ENCODE assay signal across 26 mouse cellular contexts in the genomic region with DNA sequence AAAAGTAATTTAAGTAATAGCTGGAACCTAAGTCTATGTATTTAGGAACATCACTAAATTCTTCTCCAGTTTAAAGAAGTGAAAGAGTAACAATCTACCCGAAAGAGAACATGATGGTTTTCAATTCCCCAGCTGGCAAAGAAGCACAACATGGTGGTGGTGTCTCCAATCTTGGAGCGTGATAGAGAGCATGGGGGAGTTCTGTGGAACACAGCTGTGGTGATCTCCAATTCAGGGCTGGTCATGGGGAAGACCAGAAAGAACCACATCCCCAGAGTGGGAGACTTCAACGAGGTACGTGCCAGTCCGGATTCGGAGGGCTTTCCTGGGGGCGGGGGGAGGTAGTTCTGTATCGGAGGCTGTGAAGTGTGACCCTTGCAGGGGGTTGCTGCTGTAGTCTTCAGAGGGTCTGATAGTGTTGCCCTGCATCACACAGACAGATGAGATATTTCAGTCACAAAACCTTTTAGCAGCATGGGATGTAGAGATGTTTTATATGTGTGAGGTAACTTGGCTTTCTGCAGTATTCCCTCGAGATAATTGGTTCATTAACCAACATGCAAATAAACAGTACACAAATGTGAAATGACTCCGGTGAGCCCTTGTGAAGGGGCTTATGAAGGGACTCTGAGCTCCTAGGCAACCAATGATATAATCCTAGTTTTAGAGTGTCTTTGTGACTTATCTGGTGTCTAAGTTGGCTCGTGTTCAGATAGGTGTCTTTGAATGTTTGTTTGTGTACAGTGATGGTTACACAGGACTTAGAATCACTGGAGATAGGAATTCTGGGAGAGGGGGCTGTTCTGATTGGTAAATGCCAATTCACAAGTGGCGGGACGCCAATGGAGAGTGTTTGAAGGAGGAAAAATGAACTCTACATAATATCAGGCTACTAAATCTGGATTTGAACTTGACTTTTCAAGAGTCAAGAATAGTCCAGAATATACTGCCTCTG. TPM values are rescaled to one million over a fixed set of nuclear protein-coding genes. Genes with fewer than 3 reads are reported as not detected.
DNase-seq lines count a peak whose midpoint lies in the region; ATAC-seq and TF ChIP-seq lines count a peak whose summit lies in the region.
"Had no signal": no experiment of that assay in that cellular context is flagged by ENCODE, and none has a peak within 500 bp of the region (broad histone marks: within the 10 kb centered on the region; RNA-seq: fewer than 3 reads in every experiment).

No protein-coding gene starts in this region.

- DNase-seq in spleen, adult 2 months (ENCODE audit: low read depth in 1 of 2, low spot score in 2 of 2) = no peak
- DNase-seq in spleen, adult 12 weeks (ENCODE audit: low spot score) = no peak
- DNase-seq in large intestine, adult 2 months (ENCODE audit: low read depth, low spot score) = peak; percentile 31
- DNase-seq in ovary, postnatal 36 days (ENCODE audit: low spot score) = no peak
- DNase-seq in layer of hippocampus, adult 11-12 months (ENCODE audit: low spot score) = no peak
- no peak for DNase-seq in lung, postnatal 0 days (ENCODE audit: low spot score)
- DNase-seq: adrenal gland, postnatal 25 days; cerebellum, adult 9-10 months; gastrocnemius, adult 2 months; heart, postnatal 36 days; lung, adult 18-20 months; lung, postnatal 14 days; right cerebral cortex, postnatal 4 days; thymus, adult 18-20 months; thymus, postnatal 36 days had no signal

- whole genome bisulfite sequencing in spleen, adult 2 months = 71% methylated on average over 13 of the region's 13 CpGs
- WGBS in large intestine, adult 2 months = 66% methylated on average over 13 of the region's 13 CpGs
- 67% methylated on average over 13 of the region's 13 CpGs for WGBS in liver, embryonic 15.5 days (ENCODE audit: insufficient replicate concordance)
- 63% methylated on average over 13 of the region's 13 CpGs for WGBS in lung, postnatal 0 days

- no peak overlapping the region for H3K4me3 ChIP-seq in spleen, adult 2 months (ENCODE audit: extremely low read depth, insufficient read depth, insufficient read length)
- no peak overlapping the region for H3K4me3 ChIP-seq in liver, embryonic 15.5 days (replicated peaks)
- no peak overlapping the region for H3K4me3 ChIP-seq in lung, postnatal 0 days (ENCODE audit: low read depth, low read length)
- H3K4me3 ChIP-seq: gastrocnemius, adult 2 months; heart, embryonic 15.5 days; layer of hippocampus, adult 2 months; limb, embryonic 10.5 days; midbrain, embryonic 13.5 days; myocyte; neural tube, embryonic 13.5 days had no signal

- no peak for TF ChIP-seq CTCF in spleen, adult 2 months (IDR thresholded peaks at IDR 0.05; ENCODE audit: extremely low read depth, insufficient read depth, insufficient read length, insufficient replicate concordance)
- TF ChIP-seq CTCF in lung, postnatal 0 days (IDR thresholded peaks at IDR 0.05) = no peak

- no peak overlapping the region for H3K9ac ChIP-seq in liver, embryonic 15.5 days
- H3K9ac ChIP-seq in lung, postnatal 0 days (replicated peaks; ENCODE audit: low read depth) = no peak overlapping the region
- H3K9ac ChIP-seq: heart, embryonic 15.5 days; hindbrain, embryonic 14.5 days; midbrain, embryonic 13.5 days; neural tube, embryonic 13.5 days had no signal

- no peaks in the 10 kb centered on the region for H3K9me3 ChIP-seq in liver, embryonic 15.5 days (replicated peaks)
- H3K9me3 ChIP-seq in lung, postnatal 0 days (ENCODE audit: low read length) = no peaks in the 10 kb centered on the region
- H3K9me3 ChIP-seq: heart, embryonic 15.5 days; limb, embryonic 10.5 days; midbrain, embryonic 13.5 days had no signal

- H3K36me3 ChIP-seq in spleen, adult 2 months (ENCODE audit: control insufficient read depth, insufficient read depth, low read length) = no peaks in the 10 kb centered on the region
- 0 out of 2 replicates have a peak, but pooled peaks cover 5% of the 10 kb centered on the region for H3K36me3 ChIP-seq in liver, embryonic 15.5 days (replicated peaks)
- no peaks in the 10 kb centered on the region for H3K36me3 ChIP-seq in lung, postnatal 0 days (ENCODE audit: insufficient read depth, low read length)
- H3K36me3 ChIP-seq: heart, embryonic 15.5 days; limb, embryonic 10.5 days; midbrain, embryonic 13.5 days; neural tube, embryonic 13.5 days had no signal

- ATAC-seq in liver, embryonic 15.5 days (ENCODE audit: insufficient read depth) = peak; percentile 30; the same call in 1 of the 2 replicates
- no peak for ATAC-seq in lung, postnatal 0 days
- ATAC-seq: forebrain, embryonic 14.5 days; inflammation-experienced regulatory T-cells, adult 6 months; midbrain, embryonic 13.5 days had no signal

- peaks cover 24% of the 10 kb centered on the region for H3K4me1 ChIP-seq in spleen, adult 2 months (ENCODE audit: control insufficient read depth, insufficient read depth, insufficient read length)
- H3K4me1 ChIP-seq in liver, embryonic 15.5 days (replicated peaks) = peaks cover 7% of the 10 kb centered on the region; the same call in 1 of the 2 replicates
- no peaks in the 10 kb centered on the region for H3K4me1 ChIP-seq in lung, postnatal 0 days (ENCODE audit: insufficient read depth, low read depth, low read length)
- H3K4me1 ChIP-seq: limb, embryonic 10.5 days; midbrain, embryonic 13.5 days; neural tube, embryonic 13.5 days had no signal

- no peaks in the 10 kb centered on the region for H3K27me3 ChIP-seq in spleen, adult 2 months (ENCODE audit: control insufficient read depth, insufficient read depth, low read length)
- H3K27me3 ChIP-seq in liver, embryonic 15.5 days = no peaks in the 10 kb centered on the region
- no peaks in the 10 kb centered on the region for H3K27me3 ChIP-seq in lung, postnatal 0 days (replicated peaks; ENCODE audit: insufficient read depth, low read length)
- H3K27me3 ChIP-seq: heart, embryonic 15.5 days; midbrain, embryonic 13.5 days; neural tube, embryonic 13.5 days had no signal

- H3K4me2 ChIP-seq in liver, embryonic 15.5 days = no peak overlapping the region
- no peak overlapping the region for H3K4me2 ChIP-seq in lung, postnatal 0 days (replicated peaks; ENCODE audit: low read depth, low read length)
- H3K4me2 ChIP-seq: heart, embryonic 15.5 days; hindbrain, embryonic 14.5 days; midbrain, embryonic 13.5 days; neural tube, embryonic 13.5 days had no signal

- TF ChIP-seq POLR2A in spleen, adult 2 months (IDR thresholded peaks at IDR 0.05; ENCODE audit: low read depth, low read length) = no peak

- H3K27ac ChIP-seq in spleen, adult 2 months (ENCODE audit: insufficient read depth, low read length) = peak overlapping the region; percentile 88
- peak overlapping the region; percentile 65 for H3K27ac ChIP-seq in liver, embryonic 15.5 days (replicated peaks)
- no peak overlapping the region for H3K27ac ChIP-seq in lung, postnatal 0 days (ENCODE audit: low read length)
- H3K27ac ChIP-seq: gastrocnemius, adult 2 months; heart, embryonic 15.5 days; hindbrain, embryonic 14.5 days; kidney, postnatal 0 days; layer of hippocampus, adult 2 months; limb, embryonic 10.5 days; midbrain, embryonic 13.5 days; neural tube, embryonic 13.5 days had no signal

- TF ChIP-seq EP300 in lung, postnatal 0 days (IDR thresholded peaks at IDR 0.05) = no peak

RNA-seq across cellular contexts. Expression of a gene that starts 27.4 kb away (rescaled TPM):
- 0.74 and 1.3 TPM in 2 replicates for polyA plus RNA-seq in spleen, adult 2 months (2012; rRNA removed)
- 1.1 and 1.3 TPM in 2 replicates for polyA plus RNA-seq in large intestine, adult 2 months (2012; rRNA removed)
- polyA plus RNA-seq in liver, embryonic 15.5 days (2015; fragmentation: Nextera tagmentation; extraction: Ambion mirVana) = 28.0 and 32.6 TPM in 2 replicates
- 0.27 and 0.33 TPM in 2 replicates for polyA plus RNA-seq in lung, postnatal 0 days (2015; fragmentation: Nextera tagmentation; extraction: Ambion mirVana)
- polyA plus RNA-seq: limb, embryonic 10.5 days; midbrain, embryonic 13.5 days; neural tube, embryonic 13.5 days had no signal

Comparison
In these comparisons a context has a peak if more than half of its experiments do, and no peak if none do; other contexts are left out.
1. RNA of a gene that starts 27.4 kb away (polyA plus RNA-seq): 28.0 to 32.6 TPM in liver, embryonic 15.5 days; 1.1 to 1.3 TPM in large intestine, adult 2 months, 0.74 to 1.3 TPM in spleen, adult 2 months and 0.27 to 0.33 TPM in lung, postnatal 0 days; every median in the first group is over 10 times any median in the second.